Mouse (Mus musculus) heart, embryonic 14.5 days (tissue): ENCODE measurements around the gene Pde6b. TPM values are rescaled to one million over a fixed set of nuclear protein-coding genes. Genes with fewer than 3 reads are reported as not detected.

Experiments used
- ATAC-seq: fragments of 200-750 bp; cut with Nextera tagmentation; 2 replicates; pipeline ENCODE4 v1.8.0; 2017; ENCODE audit warnings: low read depth, moderate TSS enrichment; ENCODE audit not compliant: insufficient number of reproducible peaks, insufficient read depth, low FRiP score
- H3K27ac ChIP-seq, 2 experiments: fragments of 200-500 bp in 1 of 2; fragments of 300-500 bp in 1 of 2; sonication (generic) in 1 of 2; replicated peaks in 1 of 2; 2 replicates each; pipeline ENCODE4 v1.5.1; 2012 to 2014; ENCODE audit warnings: low read depth in 2 of 2, low read length in 2 of 2, control low read depth in 1 of 2, mild to moderate bottlenecking in 1 of 2, mixed read lengths in 1 of 2; ENCODE audit not compliant: control insufficient read depth in 1 of 2, insufficient read depth in 1 of 2
- H3K27me3 ChIP-seq: fragments of 300-500 bp; sonication (generic); 2 replicates; pipeline ENCODE4 v1.6.1; 2014; ENCODE audit warnings: mild to moderate bottlenecking, low read length, control low read depth; ENCODE audit not compliant: control insufficient read depth, insufficient read depth
- H3K36me3 ChIP-seq: fragments of 300-500 bp; sonication (generic); 2 replicates; pipeline ENCODE4 v1.6.1; 2014; ENCODE audit warnings: mild to moderate bottlenecking, control low read depth, low read length, mixed read lengths; ENCODE audit not compliant: control insufficient read depth, insufficient read depth
- H3K4me1 ChIP-seq, 2 experiments: fragments of 200-500 bp in 1 of 2; fragments of 300-500 bp in 1 of 2; sonication (generic) in 1 of 2; 2 replicates each; pipeline ENCODE4 v1.6.1; 2012 to 2014; ENCODE audit warnings: low read length in 2 of 2, control low read depth in 1 of 2, mixed read lengths in 1 of 2; ENCODE audit not compliant: control insufficient read depth in 2 of 2, insufficient read depth in 2 of 2
- H3K4me2 ChIP-seq: fragments of 300-500 bp; sonication (generic); 2 replicates; pipeline ENCODE4 v1.6.1; 2014; ENCODE audit warnings: mild to moderate bottlenecking, low read length
- H3K4me3 ChIP-seq, 2 experiments: fragments of 200-500 bp in 1 of 2; fragments of 300-500 bp in 1 of 2; sonication (generic) in 1 of 2; 2 replicates each; pipeline ENCODE4 v1.5.1; 2012 to 2014; ENCODE audit warnings: low read length in 2 of 2, mild to moderate bottlenecking in 2 of 2, control low read depth in 1 of 2, low read depth in 1 of 2, moderate library complexity in 1 of 2; ENCODE audit not compliant: control insufficient read depth in 1 of 2, insufficient read depth in 1 of 2
- H3K9ac ChIP-seq: fragments of 300-500 bp; sonication (generic); 2 replicates; pipeline ENCODE4 v1.6.1; 2014; ENCODE audit warnings: mild to moderate bottlenecking, low read length
- H3K9me3 ChIP-seq: fragments of 300-500 bp; sonication (generic); 2 replicates; pipeline ENCODE4 v1.6.1; 2016; ENCODE audit warnings: low read length, control low read depth; ENCODE audit not compliant: control insufficient read depth
- WGBS: fragments of 180-500 bp; shearing (Covaris S2); extraction: QIAGEN DNeasy Blood & Tissue Kit; methylation state at CpG from one replicate; pipeline ENCODE4 v1.1.7; 2014; 5-methylcytosine and 5-hydroxymethylcytosine counted together
- polyA plus RNA-seq: library from polyadenylated mRNA; unstranded; fragments of >200 nt; fragmentation: Nextera tagmentation; extraction: Ambion mirVana; gene quantifications from 2 replicates; pipeline ENCODE4 v1.2.1, GENCODE M21; 2014

Pde6b gene
- 0.22 TPM in 1 of 2 replicates, not detected in the other for polyA plus RNA-seq

DNA sequence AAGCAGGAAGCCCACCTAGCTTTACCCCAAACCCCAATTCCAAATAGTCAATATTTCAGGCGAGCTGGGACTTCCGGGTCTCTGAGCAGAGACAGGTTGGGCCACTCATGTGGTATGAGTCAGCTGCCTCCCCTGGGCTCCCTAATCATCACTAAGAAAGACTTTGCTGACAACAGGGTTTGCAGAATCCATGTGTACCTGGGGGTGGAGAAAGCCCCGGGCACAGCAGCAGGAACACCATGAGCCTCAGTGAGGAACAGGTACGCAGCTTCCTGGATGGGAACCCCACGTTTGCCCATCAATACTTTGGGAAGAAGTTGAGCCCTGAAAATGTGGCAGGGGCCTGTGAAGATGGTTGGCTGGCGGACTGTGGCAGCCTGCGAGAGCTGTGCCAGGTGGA lies at the start of gene Pde6b:
Gene Pde6b (plus strand): TSS at position 191 of the 400 bp plus-strand sequence.
- no peaks in the 10 kb centered on the region for H3K4me1 ChIP-seq
- H3K4me2 ChIP-seq: no peak within 1 kb of the TSS
- H3K4me3 ChIP-seq: no peak within 1 kb of the TSS
- no peak within 1 kb of the TSS for H3K9ac ChIP-seq
- no peaks in the 10 kb centered on the region for H3K36me3 ChIP-seq
- no peaks in the 10 kb centered on the region for H3K9me3 ChIP-seq
- ATAC-seq: no peak
- 53% methylated on average over 7 of the region's 7 CpGs for WGBS
- H3K27ac ChIP-seq: no peak within 1 kb of the TSS
- no peaks in the 10 kb centered on the region for H3K27me3 ChIP-seq

DNA sequence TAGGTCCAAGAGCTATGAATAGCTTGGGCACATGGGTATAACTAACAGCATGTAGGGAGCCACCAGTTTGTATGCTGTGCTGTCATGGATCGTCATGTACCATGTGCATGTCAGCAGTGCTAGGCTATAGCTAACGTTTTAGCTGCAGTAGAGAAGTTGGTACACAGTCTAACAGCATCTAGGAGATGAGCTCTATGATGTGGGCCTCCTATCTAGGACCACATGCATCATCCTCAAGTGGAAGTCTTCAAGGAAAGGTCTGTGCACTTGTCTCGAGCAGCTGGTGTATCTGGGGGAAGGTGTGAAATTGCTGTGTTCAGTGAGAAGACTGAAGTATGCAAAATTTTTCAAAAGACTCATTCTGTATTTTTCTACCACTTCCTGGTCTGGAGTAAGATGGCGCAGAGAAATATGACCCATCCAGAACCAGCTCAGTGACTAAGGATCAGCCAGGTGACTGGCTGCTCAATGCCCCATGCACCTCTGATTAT lies 44.5 kb upstream of the Pde6b start:
- H3K4me1 ChIP-seq: no peaks in the 10 kb centered on the region
- H3K4me3 ChIP-seq: no peak overlapping the region
- ATAC-seq: no peak
- no peak overlapping the region for H3K4me2 ChIP-seq
- H3K9me3 ChIP-seq: no peaks in the 10 kb centered on the region
- no peak overlapping the region for H3K27ac ChIP-seq
- peaks cover 45% of the 10 kb centered on the region for H3K36me3 ChIP-seq
- WGBS: 86% methylated on average over 4 of the region's 4 CpGs
- no peak overlapping the region for H3K9ac ChIP-seq
- no peaks in the 10 kb centered on the region for H3K27me3 ChIP-seq

DNA sequence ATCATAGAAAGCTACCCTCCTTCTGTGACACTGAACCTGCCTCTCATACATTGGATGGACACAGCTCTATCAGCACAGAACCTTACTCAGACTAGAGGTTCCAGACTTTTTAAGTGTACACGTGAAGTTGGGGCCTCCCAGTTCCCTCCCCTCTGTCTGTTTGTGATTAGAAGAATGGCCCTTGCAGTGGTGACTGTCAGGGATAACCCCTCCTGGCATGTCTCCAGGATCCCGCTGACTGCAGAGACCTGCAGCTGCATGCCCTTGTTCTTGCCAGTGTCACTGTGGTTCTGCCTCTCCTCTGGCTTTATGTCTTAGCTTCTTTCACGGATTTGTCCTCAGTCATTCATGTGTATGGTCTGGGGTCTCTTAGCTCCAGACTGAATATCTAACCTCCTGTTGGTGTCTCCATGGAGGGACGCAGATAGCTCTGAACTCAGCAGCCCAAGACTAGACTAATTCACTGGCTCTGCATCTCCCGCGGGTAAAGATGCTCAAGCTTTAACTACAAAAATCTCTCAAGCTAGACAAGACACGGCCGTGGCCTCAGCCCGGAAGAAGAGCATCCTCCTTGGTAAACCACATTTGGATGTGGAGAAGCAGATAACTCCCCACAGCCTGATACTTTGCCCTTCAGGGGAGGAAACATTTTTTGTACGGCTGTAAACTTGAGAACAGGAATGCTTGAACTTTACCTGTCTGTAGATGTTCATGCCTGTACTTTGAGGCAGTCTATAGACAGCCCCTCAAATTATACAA lies 42.7 kb upstream of the Pde6b start:
- H3K4me2 ChIP-seq: no peak overlapping the region
- H3K4me3 ChIP-seq: no peak overlapping the region
- ATAC-seq: no peak
- H3K27ac ChIP-seq: no peak overlapping the region
- H3K27me3 ChIP-seq: no peaks in the 10 kb centered on the region
- no peaks in the 10 kb centered on the region for H3K4me1 ChIP-seq
- H3K9ac ChIP-seq: no peak overlapping the region
- peaks cover 45% of the 10 kb centered on the region for H3K36me3 ChIP-seq
- 78% methylated on average over 10 of the region's 10 CpGs for WGBS
- H3K9me3 ChIP-seq: no peaks in the 10 kb centered on the region

DNA sequence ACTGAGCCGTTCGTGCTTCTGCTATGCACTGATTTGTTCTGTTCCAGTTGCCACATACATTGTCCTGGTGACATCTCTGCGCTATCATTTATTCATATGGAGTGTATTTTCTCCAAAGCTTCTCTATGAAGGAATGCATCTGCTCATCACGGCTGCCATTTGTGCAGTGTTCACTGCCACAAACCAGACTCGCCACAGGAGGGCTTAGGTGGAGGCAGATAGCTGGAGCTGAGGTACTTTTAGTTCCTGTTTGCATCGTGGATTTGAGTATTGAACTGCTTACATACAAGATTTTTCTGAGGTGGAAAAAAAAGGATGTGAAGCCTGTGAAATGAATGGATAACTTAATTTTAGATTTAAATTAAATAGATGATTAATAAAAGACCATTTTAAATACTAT lies 40.3 kb upstream of the Pde6b start:
- no peak overlapping the region for H3K9ac ChIP-seq
- no peak overlapping the region for H3K4me2 ChIP-seq
- H3K36me3 ChIP-seq: peaks cover 40% of the 10 kb centered on the region
- no peaks in the 10 kb centered on the region; the same call in 1 of the 2 replicates for H3K9me3 ChIP-seq
- H3K4me3 ChIP-seq: no peak overlapping the region
- no peaks in the 10 kb centered on the region for H3K27me3 ChIP-seq
- H3K27ac ChIP-seq: no peak overlapping the region
- ATAC-seq: no peak
- no peaks in the 10 kb centered on the region for H3K4me1 ChIP-seq
- WGBS: 75% methylated on average over 6 of the region's 6 CpGs

DNA sequence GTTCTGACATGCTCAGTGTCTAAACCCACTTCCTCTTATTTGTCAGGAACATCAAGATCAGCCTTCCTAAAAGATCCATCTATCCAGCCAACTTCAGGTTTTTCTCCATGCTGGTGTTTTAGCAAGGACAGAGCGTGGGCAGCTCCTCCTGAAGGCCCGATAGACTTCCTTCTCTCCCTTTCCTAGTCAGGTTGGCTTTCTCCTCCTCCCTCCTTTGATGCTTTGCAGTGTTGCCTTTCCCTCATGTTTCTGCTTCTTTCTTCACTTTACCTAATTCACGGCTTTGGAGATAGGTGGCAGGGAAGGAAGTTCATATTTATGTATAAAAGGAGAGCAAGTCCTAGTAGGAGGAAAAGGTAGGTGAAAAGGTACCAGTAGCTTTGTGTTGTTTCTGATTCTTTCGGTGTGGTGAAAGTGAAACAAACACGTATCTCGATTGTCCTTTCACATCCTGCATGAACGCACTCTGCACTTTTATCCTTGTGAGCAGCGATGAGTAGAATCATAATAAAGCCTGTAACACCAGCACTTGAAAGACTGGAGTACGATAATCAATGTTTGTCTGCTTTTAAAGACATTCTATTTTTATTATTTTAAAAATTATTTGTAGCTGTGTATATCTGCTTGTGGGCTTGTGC lies 38.6 kb upstream of the Pde6b start:
- no peaks in the 10 kb centered on the region; the same call in 1 of the 2 replicates for H3K9me3 ChIP-seq
- H3K4me2 ChIP-seq: no peak overlapping the region
- H3K27me3 ChIP-seq: no peaks in the 10 kb centered on the region
- H3K4me3 ChIP-seq: no peak overlapping the region
- no peaks in the 10 kb centered on the region for H3K4me1 ChIP-seq
- no peak overlapping the region for H3K9ac ChIP-seq
- 93% methylated on average over 9 of the region's 9 CpGs for WGBS
- no peak overlapping the region for H3K27ac ChIP-seq
- no peak for ATAC-seq
- H3K36me3 ChIP-seq: peaks cover 29% of the 10 kb centered on the region

DNA sequence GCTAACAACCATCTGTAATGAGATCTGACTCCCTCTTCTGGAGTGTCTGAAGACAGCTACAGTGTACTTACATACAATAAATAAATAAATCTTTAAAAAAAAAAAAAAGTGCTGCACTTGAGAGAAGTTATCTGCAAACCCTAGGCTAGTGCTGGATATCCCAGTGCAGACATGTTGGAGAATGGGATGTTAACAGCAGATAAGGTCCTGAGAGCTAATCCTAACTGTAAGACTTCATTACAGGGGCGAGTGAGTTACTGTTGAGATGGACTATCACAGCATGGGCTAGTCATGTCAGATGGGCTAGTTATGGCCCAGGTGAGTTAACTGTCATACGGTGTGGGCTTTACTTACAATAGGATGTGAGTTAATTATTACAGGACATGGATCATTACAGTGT lies 34.1 kb upstream of the Pde6b start:
- Histone ChIP-seq H3K27me3 (no peaks in the 10 kb centered on the region), H3K4me3 (no peak overlapping the region), H3K4me2 (no peak overlapping the region), H3K9ac (no peak overlapping the region), H3K9me3 (no peaks in the 10 kb centered on the region; the same call in 1 of the 2 replicates), H3K36me3 (peaks cover 11% of the 10 kb centered on the region), H3K27ac (no peak overlapping the region), H3K4me1 (no peaks in the 10 kb centered on the region)
- 83% methylated on average over 2 of the region's 2 CpGs for WGBS
- no peak for ATAC-seq

DNA sequence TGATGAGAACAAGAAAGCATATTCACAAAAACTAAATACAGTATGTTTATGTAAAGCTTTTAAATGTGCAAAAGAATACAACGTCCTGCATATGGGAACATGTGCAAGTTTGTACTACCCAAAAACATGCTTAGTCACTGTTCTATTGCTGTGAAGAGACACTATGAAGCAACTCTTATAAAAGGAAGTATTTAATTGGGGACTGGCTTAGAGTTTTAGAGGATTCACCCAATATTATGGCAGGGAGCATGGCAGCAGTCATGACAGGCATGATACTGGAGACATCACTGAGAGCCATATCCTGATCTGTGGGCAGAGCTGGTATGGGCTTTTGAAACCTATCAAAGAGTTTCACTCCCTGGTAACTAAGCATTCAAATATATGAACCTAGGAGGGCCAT lies 30.3 kb upstream of the Pde6b start:
- no peak for ATAC-seq
- Histone ChIP-seq H3K27me3 (no peaks in the 10 kb centered on the region), H3K4me3 (no peak overlapping the region), H3K9ac (no peak overlapping the region), H3K4me1 (no peaks in the 10 kb centered on the region), H3K4me2 (no peak overlapping the region), H3K36me3 (no peaks in the 10 kb centered on the region), H3K9me3 (no peaks in the 10 kb centered on the region), H3K27ac (no peak overlapping the region)
- WGBS: 87% methylated on average over 1 of the region's 1 CpGs
